Mouse (Mus musculus) erythroblast, embryonic 14.5 days (primary cell): ENCODE data around the gene Noc4l.

Experiments used
- GATA1 ChIP-seq: IDR thresholded peaks from 2 replicates; pipeline ENCODE4 v1.6.1; 2012; ENCODE audit warnings: low read length, inconsistent platforms, mixed read lengths
- TAL1 ChIP-seq: IDR thresholded peaks from 3 replicates; pipeline ENCODE4 v1.6.1; 2012; ENCODE audit warnings: low read length, inconsistent platforms, mixed read lengths

- no peak for TF ChIP-seq GATA1
- TF ChIP-seq TAL1 = no peak
These were observed 45.4 kb upstream of the Noc4l start for GRCm38 (mm10) chr5:110698617-110699016.
